Mouse (Mus musculus): Measurements from ENCODE around the gene Hjurp. TPM values are rescaled to one million over a fixed set of nuclear protein-coding genes. Genes with fewer than 3 reads are reported as not detected.

Hjurp gene
- polyA plus RNA-seq (2014; fragmentation: Nextera tagmentation; extraction: Ambion mirVana): 117 and 118 TPM in 2 replicates

DNA sequence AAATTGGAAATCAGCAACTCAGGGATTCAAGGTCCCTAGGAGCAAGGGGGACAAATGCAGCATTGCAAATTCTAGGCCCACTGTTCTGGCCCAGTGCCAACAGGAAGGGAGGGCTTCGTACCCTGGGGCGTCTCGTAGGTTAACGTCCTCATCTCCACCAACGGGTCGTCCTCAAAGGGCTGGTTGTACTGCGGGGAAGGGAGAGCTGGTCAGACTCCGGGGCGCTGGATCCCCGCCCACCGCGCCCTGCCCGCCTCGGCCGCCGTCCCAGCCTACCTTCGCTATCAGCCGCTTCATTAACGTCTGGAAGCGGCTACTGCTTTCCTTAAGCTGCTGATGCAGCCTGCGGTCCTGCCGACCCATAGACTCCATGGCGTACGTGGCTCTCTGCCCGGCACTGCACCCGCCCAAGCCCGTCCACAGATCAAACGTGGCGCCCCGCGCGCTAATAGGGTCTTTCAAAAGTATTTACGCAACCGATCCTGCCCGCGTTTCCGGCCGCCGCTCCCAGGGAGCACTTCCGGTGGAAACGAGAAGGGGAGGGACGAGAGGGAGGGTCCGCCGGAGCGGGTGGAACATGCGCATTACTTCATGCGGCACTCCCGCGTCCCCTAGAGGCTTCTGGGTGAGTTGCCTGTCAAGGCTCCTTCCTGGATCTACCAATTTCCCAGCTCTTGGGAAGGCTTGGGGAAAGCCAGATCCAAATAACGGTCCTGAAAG, at the start of gene Hjurp, which contains the start of gene Trpm8:
Gene Hjurp (minus strand): TSS at position 536 of the 720 bp plus-strand sequence.
Gene Trpm8 (plus strand): TSS at position 564 of the 720 bp plus-strand sequence.
- Histone ChIP-seq H3K9ac (ENCODE audit: low read depth, low read length) (peak within 1 kb of the TSS; percentile 82), H3K36me3 (ENCODE audit: control insufficient read depth, insufficient read depth, low read length) (peaks cover 25% of the 10 kb centered on the region), H3K4me1 (ENCODE audit: control insufficient read depth, insufficient read depth, low read length) (peaks cover 13% of the 10 kb centered on the region), H3K4me3 (ENCODE audit: low read depth, low read length) (peak within 1 kb of the TSS; percentile 62), H3K9me3 (replicated peaks; ENCODE audit: control insufficient read depth, low read length) (peaks cover 10% of the 10 kb centered on the region), H3K27ac (ENCODE audit: low read depth, low read length) (peak within 1 kb of the TSS; percentile 84), H3K27me3 (ENCODE audit: control insufficient read depth, insufficient read depth, low read length) (no peaks in the 10 kb centered on the region), H3K4me2 (peak within 1 kb of the TSS; percentile 65)
- WGBS (ENCODE audit: insufficient replicate concordance): 1% methylated on average over 50 of the region's 50 CpGs
- ATAC-seq (replicated peaks; ENCODE audit: insufficient number of reproducible peaks, low FRiP score, low TSS enrichment): peak; percentile 95

DNA sequence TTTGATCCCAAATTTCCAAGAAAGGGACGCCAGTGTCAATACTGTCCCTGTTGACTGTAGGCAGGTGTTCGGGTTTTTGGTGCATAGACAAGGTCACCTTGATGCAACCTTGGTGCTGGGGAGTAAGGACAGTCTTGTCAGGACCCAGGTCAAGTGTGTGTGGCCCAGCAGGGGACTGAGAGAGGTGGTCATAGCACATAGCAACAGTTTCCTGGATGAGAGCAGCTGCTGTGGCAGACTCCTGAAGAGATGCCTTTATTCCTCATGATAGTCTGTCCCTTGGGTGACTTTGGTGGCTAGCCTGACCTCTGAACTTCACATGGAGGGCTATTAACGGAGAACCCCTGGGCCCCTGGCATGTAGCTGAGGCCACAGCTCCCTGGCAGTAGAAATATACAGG, 45.7 kb upstream of the Hjurp start:
- no peaks in the 10 kb centered on the region for H3K36me3 ChIP-seq (ENCODE audit: control insufficient read depth, insufficient read depth, low read length)
- ATAC-seq (replicated peaks; ENCODE audit: insufficient number of reproducible peaks, low FRiP score, low TSS enrichment): no peak

DNA sequence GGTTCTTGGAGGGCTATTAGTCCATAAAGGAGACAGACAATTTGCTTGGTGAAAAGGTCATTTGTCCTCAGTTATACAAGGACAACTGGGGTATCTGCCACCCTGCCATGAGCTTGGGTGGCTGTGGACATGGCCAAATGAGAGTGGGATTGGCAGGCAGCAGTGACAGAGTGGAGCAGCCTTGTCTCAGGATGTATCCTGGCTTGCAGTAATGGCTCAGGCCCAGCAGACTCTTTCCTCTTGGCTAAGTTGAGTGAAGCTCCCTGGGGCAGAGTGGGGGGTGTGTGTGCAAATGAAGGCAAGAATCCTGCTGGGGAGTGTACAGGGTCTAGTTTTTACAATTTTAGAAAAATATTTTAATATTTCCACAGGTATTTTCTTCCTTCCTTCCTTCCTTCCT, 44.7 kb upstream of the Hjurp start:
- no peaks in the 10 kb centered on the region for H3K27me3 ChIP-seq (ENCODE audit: control insufficient read depth, insufficient read depth, low read length)
- no peak overlapping the region for H3K9ac ChIP-seq (ENCODE audit: low read depth, low read length)
- no peaks in the 10 kb centered on the region for H3K4me1 ChIP-seq (ENCODE audit: control insufficient read depth, insufficient read depth, low read length)
- no peaks in the 10 kb centered on the region for H3K9me3 ChIP-seq (replicated peaks; ENCODE audit: control insufficient read depth, low read length)
- no peak overlapping the region for H3K4me3 ChIP-seq (ENCODE audit: low read depth, low read length)
- ATAC-seq (replicated peaks; ENCODE audit: insufficient number of reproducible peaks, low FRiP score, low TSS enrichment): no peak
- H3K36me3 ChIP-seq (ENCODE audit: control insufficient read depth, insufficient read depth, low read length): no peaks in the 10 kb centered on the region
- no peak overlapping the region for H3K27ac ChIP-seq (ENCODE audit: low read depth, low read length)
- H3K4me2 ChIP-seq: no peak overlapping the region

More for the DNA sequence above, 45.7 kb upstream of the Hjurp start:
- Histone ChIP-seq H3K4me3 (ENCODE audit: low read depth, low read length) (no peak overlapping the region), H3K9ac (ENCODE audit: low read depth, low read length) (no peak overlapping the region), H3K27ac (ENCODE audit: low read depth, low read length) (no peak overlapping the region), H3K4me1 (ENCODE audit: control insufficient read depth, insufficient read depth, low read length) (no peaks in the 10 kb centered on the region), H3K9me3 (replicated peaks; ENCODE audit: control insufficient read depth, low read length) (no peaks in the 10 kb centered on the region), H3K27me3 (ENCODE audit: control insufficient read depth, insufficient read depth, low read length) (0 out of 2 replicates have a peak, but pooled peaks cover 2% of the 10 kb centered on the region), H3K4me2 (no peak overlapping the region)
- 74% methylated on average over 3 of the region's 3 CpGs for WGBS (ENCODE audit: insufficient replicate concordance)

GRCm38 (mm10) chr1:88320821-88321395, 43.5 kb upstream of the Hjurp start:
- H3K4me3 ChIP-seq (ENCODE audit: low read depth, low read length): no peak overlapping the region
- no peak for ATAC-seq (replicated peaks; ENCODE audit: insufficient number of reproducible peaks, low FRiP score, low TSS enrichment)
- no peaks in the 10 kb centered on the region for H3K27me3 ChIP-seq (ENCODE audit: control insufficient read depth, insufficient read depth, low read length)
- H3K9me3 ChIP-seq (replicated peaks; ENCODE audit: control insufficient read depth, low read length): no peaks in the 10 kb centered on the region
- H3K4me2 ChIP-seq: no peak overlapping the region
- WGBS (ENCODE audit: insufficient replicate concordance): 69% methylated on average over 7 of the region's 7 CpGs
- H3K4me1 ChIP-seq (ENCODE audit: control insufficient read depth, insufficient read depth, low read length): no peaks in the 10 kb centered on the region
- H3K36me3 ChIP-seq (ENCODE audit: control insufficient read depth, insufficient read depth, low read length): no peaks in the 10 kb centered on the region
- H3K27ac ChIP-seq (ENCODE audit: low read depth, low read length): no peak overlapping the region
- H3K9ac ChIP-seq (ENCODE audit: low read depth, low read length): no peak overlapping the region

DNA sequence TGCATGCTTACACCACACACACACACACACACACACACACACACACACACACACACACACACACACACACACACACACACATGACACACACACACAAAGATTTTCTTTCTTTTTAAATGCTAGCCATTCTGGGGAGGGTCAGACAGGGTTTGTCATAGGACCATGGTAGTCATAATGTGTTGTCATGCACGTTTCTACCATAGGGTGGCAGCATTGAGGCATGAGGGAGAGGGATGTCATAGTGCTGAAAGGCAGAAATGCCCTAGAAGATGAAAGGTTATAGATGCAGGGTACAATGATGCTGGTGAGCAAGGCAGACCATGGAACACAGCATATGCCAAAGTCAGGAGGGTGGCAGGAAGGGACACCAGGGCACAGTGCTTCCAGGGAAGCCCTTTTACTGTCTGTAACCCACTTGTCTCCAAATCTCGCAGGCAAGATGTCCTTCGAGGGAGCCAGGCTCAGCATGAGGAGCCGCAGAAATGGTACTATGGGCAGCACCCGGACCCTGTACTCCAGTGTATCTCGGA, 41.2 kb upstream of the Hjurp start:
- 66% methylated on average over 6 of the region's 6 CpGs for WGBS (ENCODE audit: insufficient replicate concordance)
- Histone ChIP-seq H3K27ac (ENCODE audit: low read depth, low read length) (no peak overlapping the region), H3K9ac (ENCODE audit: low read depth, low read length) (no peak overlapping the region), H3K27me3 (ENCODE audit: control insufficient read depth, insufficient read depth, low read length) (no peaks in the 10 kb centered on the region), H3K4me1 (ENCODE audit: control insufficient read depth, insufficient read depth, low read length) (no peaks in the 10 kb centered on the region), H3K9me3 (replicated peaks; ENCODE audit: control insufficient read depth, low read length) (no peaks in the 10 kb centered on the region), H3K4me3 (ENCODE audit: low read depth, low read length) (no peak overlapping the region), H3K4me2 (no peak overlapping the region), H3K36me3 (ENCODE audit: control insufficient read depth, insufficient read depth, low read length) (no peaks in the 10 kb centered on the region)
- ATAC-seq (replicated peaks; ENCODE audit: insufficient number of reproducible peaks, low FRiP score, low TSS enrichment): no peak

DNA sequence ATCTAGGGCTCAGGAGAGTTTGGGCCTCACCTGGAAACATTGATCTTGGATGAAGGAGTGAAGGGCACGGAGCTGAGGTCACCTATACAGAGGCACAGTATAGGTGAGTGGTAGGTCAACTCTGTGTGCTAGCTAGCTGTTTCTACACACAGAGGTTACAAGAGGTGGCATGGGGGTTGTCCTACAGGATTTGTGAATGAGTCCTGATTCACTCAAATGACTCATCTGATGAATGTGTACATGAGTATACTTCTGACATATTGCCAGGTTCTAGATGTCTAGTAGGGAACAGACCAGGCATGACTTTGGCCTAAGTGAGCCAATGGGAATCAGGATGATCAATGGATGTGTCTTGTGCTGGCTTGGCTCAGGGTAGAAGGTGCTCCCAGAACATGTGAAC, 39.8 kb upstream of the Hjurp start:
- no peak overlapping the region for H3K4me3 ChIP-seq (ENCODE audit: low read depth, low read length)
- H3K4me1 ChIP-seq (ENCODE audit: control insufficient read depth, insufficient read depth, low read length): no peaks in the 10 kb centered on the region
- 78% methylated on average over 1 of the region's 1 CpGs for WGBS (ENCODE audit: insufficient replicate concordance)
- no peak overlapping the region for H3K9ac ChIP-seq (ENCODE audit: low read depth, low read length)
- H3K36me3 ChIP-seq (ENCODE audit: control insufficient read depth, insufficient read depth, low read length): no peaks in the 10 kb centered on the region
- no peak overlapping the region for H3K27ac ChIP-seq (ENCODE audit: low read depth, low read length)
- H3K9me3 ChIP-seq (replicated peaks; ENCODE audit: control insufficient read depth, low read length): no peaks in the 10 kb centered on the region
- no peak for ATAC-seq (replicated peaks; ENCODE audit: insufficient number of reproducible peaks, low FRiP score, low TSS enrichment)
- H3K4me2 ChIP-seq: no peak overlapping the region
- H3K27me3 ChIP-seq (ENCODE audit: control insufficient read depth, insufficient read depth, low read length): no peaks in the 10 kb centered on the region

DNA sequence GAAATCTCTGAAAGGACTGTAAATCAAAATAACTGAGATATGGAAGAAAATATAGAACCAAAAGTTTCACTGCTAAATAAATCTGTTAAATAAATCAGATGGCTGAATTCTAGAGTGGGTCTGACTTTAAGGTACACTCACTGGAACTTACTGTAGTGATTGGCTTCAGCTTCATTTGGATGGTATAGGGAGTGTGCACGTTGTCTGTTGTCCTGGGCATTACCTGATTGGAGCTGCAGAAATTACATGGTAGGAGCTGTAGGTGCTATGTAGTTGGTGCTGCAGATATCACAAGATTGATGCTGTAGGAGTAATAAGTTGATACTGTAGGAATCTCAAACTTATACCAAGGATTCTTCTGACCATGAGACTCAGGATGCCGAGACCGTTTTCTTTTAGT, 32.9 kb upstream of the Hjurp start:
- H3K27ac ChIP-seq (ENCODE audit: low read depth, low read length): no peak overlapping the region
- peaks cover 47% of the 10 kb centered on the region for H3K9me3 ChIP-seq (replicated peaks; ENCODE audit: control insufficient read depth, low read length)
- H3K4me3 ChIP-seq (ENCODE audit: low read depth, low read length): no peak overlapping the region
- 60% methylated on average over 3 of the region's 3 CpGs for WGBS (ENCODE audit: insufficient replicate concordance)
- no peak overlapping the region for H3K9ac ChIP-seq (ENCODE audit: low read depth, low read length)
- ATAC-seq (replicated peaks; ENCODE audit: insufficient number of reproducible peaks, low FRiP score, low TSS enrichment): no peak
- no peaks in the 10 kb centered on the region for H3K36me3 ChIP-seq (ENCODE audit: control insufficient read depth, insufficient read depth, low read length)
- H3K27me3 ChIP-seq (ENCODE audit: control insufficient read depth, insufficient read depth, low read length): no peaks in the 10 kb centered on the region
- H3K4me2 ChIP-seq: no peak overlapping the region
- H3K4me1 ChIP-seq (ENCODE audit: control insufficient read depth, insufficient read depth, low read length): no peaks in the 10 kb centered on the region

DNA sequence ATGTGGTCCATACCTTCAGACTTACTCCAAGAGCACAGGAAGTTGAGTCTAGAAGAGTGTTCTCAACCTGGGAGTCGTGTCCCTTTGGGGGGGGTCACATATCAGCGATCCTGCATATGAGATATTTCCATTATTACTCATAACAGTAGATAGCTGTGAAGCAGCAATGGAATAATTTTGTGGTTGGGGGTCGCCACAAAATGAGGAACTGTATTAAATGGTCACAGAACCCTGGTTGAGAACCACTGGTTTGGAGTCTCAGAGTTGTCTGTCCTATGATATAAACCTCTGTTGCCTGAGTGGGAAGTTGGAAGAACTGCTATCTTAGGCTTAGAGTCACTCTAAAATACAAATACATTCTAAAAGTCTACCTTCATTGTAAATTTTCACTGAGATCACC, 32.5 kb upstream of the Hjurp start:
- H3K4me3 ChIP-seq (ENCODE audit: low read depth, low read length): no peak overlapping the region
- H3K9ac ChIP-seq (ENCODE audit: low read depth, low read length): no peak overlapping the region
- WGBS (ENCODE audit: insufficient replicate concordance): 45% methylated on average over 3 of the region's 3 CpGs
- H3K9me3 ChIP-seq (replicated peaks; ENCODE audit: control insufficient read depth, low read length): peaks cover 52% of the 10 kb centered on the region
- H3K27me3 ChIP-seq (ENCODE audit: control insufficient read depth, insufficient read depth, low read length): no peaks in the 10 kb centered on the region
- no peaks in the 10 kb centered on the region for H3K36me3 ChIP-seq (ENCODE audit: control insufficient read depth, insufficient read depth, low read length)
- H3K4me1 ChIP-seq (ENCODE audit: control insufficient read depth, insufficient read depth, low read length): no peaks in the 10 kb centered on the region
- ATAC-seq (replicated peaks; ENCODE audit: insufficient number of reproducible peaks, low FRiP score, low TSS enrichment): 0 out of 2 replicates have a peak, but pooled peaks have one; percentile 7
- no peak overlapping the region for H3K27ac ChIP-seq (ENCODE audit: low read depth, low read length)
- H3K4me2 ChIP-seq: no peak overlapping the region
